Mouse (Mus musculus) bone marrow, adult 2 months (tissue): ENCODE results near the gene Gm11639. TPM values are rescaled to one million over a fixed set of nuclear protein-coding genes. Genes with fewer than 3 reads are reported as not detected.

Source experiments
- H3K27ac ChIP-seq: fragments of 200-500 bp; 2 replicates; pipeline ENCODE4 v1.5.1; 2012; ENCODE audit warnings: low read depth, mild to moderate bottlenecking, control low read depth, inconsistent platforms, low read length; ENCODE audit not compliant: control insufficient read depth, poor library complexity, insufficient read depth
- H3K4me1 ChIP-seq: fragments of 200-500 bp; 2 replicates; pipeline ENCODE4 v1.6.1; 2011; ENCODE audit warnings: low read length; ENCODE audit not compliant: control insufficient read depth, insufficient read depth
- H3K4me3 ChIP-seq: fragments of 200-500 bp; replicated peaks from 2 replicates; pipeline ENCODE3; 2011; ENCODE audit warnings: mild to moderate bottlenecking, low read depth, low read length, control low read depth; ENCODE audit not compliant: control insufficient read depth
- CTCF ChIP-seq: fragments of 200-500 bp; IDR thresholded peaks from 2 replicates; pipeline ENCODE4 v1.5.1; 2011; ENCODE audit warnings: low read length, control low read depth; ENCODE audit not compliant: control insufficient read depth, insufficient read depth
- POLR2A ChIP-seq: fragments of 200-500 bp; IDR thresholded peaks from 2 replicates; pipeline ENCODE4 v1.6.1; 2011; ENCODE audit warnings: low read depth, mild to moderate bottlenecking, control low read depth, low read length, borderline replicate concordance; ENCODE audit not compliant: control insufficient read depth
- WGBS: fragments of 180-500 bp; shearing (Covaris S2); methylation state at CpG from one replicate; pipeline ENCODE4 v1.1.7; 2018; 5-methylcytosine and 5-hydroxymethylcytosine counted together
- polyA plus RNA-seq: library from polyadenylated mRNA; stranded (reverse); fragments of >200 nt; gene quantifications from 2 replicates; pipeline ENCODE4 v1.2.4, GENCODE M21; 2011; ENCODE audit warnings: low replicate concordance; ENCODE audit not compliant: missing spikeins, insufficient read depth, insufficient read length

Gm11639 gene
- polyA plus RNA-seq, 1 experiment: not detected

GRCm38 (mm10) chr11:104767068-104767467 lies 81.6 kb downstream of the Gm11639 start:
- WGBS: 68% methylated on average over 1 of the region's 1 CpGs
- TF ChIP-seq POLR2A (no peak), CTCF (no peak)
- H3K27ac ChIP-seq: no peak overlapping the region

GRCm38 (mm10) chr11:104768072-104768471 lies 82.6 kb downstream of the Gm11639 start:
- no peak for TF ChIP-seq POLR2A
- peak; percentile 78 for TF ChIP-seq CTCF
- no peak overlapping the region for H3K4me3 ChIP-seq
- WGBS: 10% methylated on average over 5 of the region's 5 CpGs

More at GRCm38 (mm10) chr11:104767068-104767467, 81.6 kb downstream of the Gm11639 start:
- H3K4me1 ChIP-seq: no peaks in the 10 kb centered on the region
- no peak overlapping the region for H3K4me3 ChIP-seq

GRCm38 (mm10) chr11:104778796-104779195 lies 93.3 kb downstream of the Gm11639 start:
- no peaks in the 10 kb centered on the region for H3K4me1 ChIP-seq
- TF ChIP-seq CTCF (no peak), POLR2A (no peak)
- WGBS: 88% methylated on average over 2 of the region's 2 CpGs
- no peak overlapping the region for H3K27ac ChIP-seq
- H3K4me3 ChIP-seq: no peak overlapping the region

More at GRCm38 (mm10) chr11:104768072-104768471, 82.6 kb downstream of the Gm11639 start:
- Histone ChIP-seq H3K27ac (no peak overlapping the region), H3K4me1 (no peaks in the 10 kb centered on the region)

- H3K4me1 ChIP-seq: no peaks in the 10 kb centered on the region
Observed at GRCm38 (mm10) chr11:104944723-104945122, 259.2 kb downstream of the Gm11639 start.

GRCm38 (mm10) chr11:104952349-104952748 lies 266.8 kb downstream of the Gm11639 start:
- TF ChIP-seq POLR2A: no peak
- no peak for TF ChIP-seq CTCF
- Histone ChIP-seq H3K4me1 (no peaks in the 10 kb centered on the region), H3K4me3 (no peak overlapping the region), H3K27ac (no peak overlapping the region)
- 45% methylated on average over 4 of the region's 4 CpGs for WGBS

More at GRCm38 (mm10) chr11:104944723-104945122, 259.2 kb downstream of the Gm11639 start:
- TF ChIP-seq POLR2A: no peak
- no peak for TF ChIP-seq CTCF
- Histone ChIP-seq H3K4me3 (no peak overlapping the region), H3K27ac (no peak overlapping the region)
- 79% methylated on average over 2 of the region's 2 CpGs for WGBS

GRCm38 (mm10) chr11:104967862-104968261 lies 282.4 kb downstream of the Gm11639 start:
- no peak overlapping the region for H3K4me3 ChIP-seq
- WGBS: 88% methylated on average over 1 of the region's 1 CpGs
- TF ChIP-seq CTCF (no peak), POLR2A (no peak)
- no peaks in the 10 kb centered on the region for H3K4me1 ChIP-seq
- no peak overlapping the region for H3K27ac ChIP-seq

GRCm38 (mm10) chr11:104968388-104968787 lies 282.9 kb downstream of the Gm11639 start:
- Histone ChIP-seq H3K4me3 (no peak overlapping the region), H3K4me1 (no peaks in the 10 kb centered on the region), H3K27ac (no peak overlapping the region)
- no peak for TF ChIP-seq POLR2A
- no peak for TF ChIP-seq CTCF
- WGBS: 83% methylated on average over 2 of the region's 2 CpGs

GRCm38 (mm10) chr11:104971322-104971721 lies 285.8 kb downstream of the Gm11639 start:
- TF ChIP-seq CTCF (no peak), POLR2A (no peak)
- no peak overlapping the region for H3K27ac ChIP-seq

GRCm38 (mm10) chr11:104972480-104972879 lies 287.0 kb downstream of the Gm11639 start:
- WGBS: 70% methylated on average over 8 of the region's 8 CpGs
- Histone ChIP-seq H3K4me1 (no peaks in the 10 kb centered on the region), H3K4me3 (no peak overlapping the region), H3K27ac (no peak overlapping the region)
- TF ChIP-seq CTCF (no peak), POLR2A (no peak)

More at GRCm38 (mm10) chr11:104971322-104971721, 285.8 kb downstream of the Gm11639 start:
- WGBS: 45% methylated on average over 4 of the region's 4 CpGs
- Histone ChIP-seq H3K4me3 (no peak overlapping the region), H3K4me1 (no peaks in the 10 kb centered on the region)
